Mouse (Mus musculus): ENCODE results near the gene Lcp2.

- TF ChIP-seq CTCF (IDR thresholded peaks at IDR 0.05; ENCODE audit: low read depth) (no peak), EP300 (optimal IDR thresholded peaks at IDR 0.05) (no peak)
Measured at GRCm38 (mm10) chr11:34050643-34051042, 3.9 kb downstream of the Lcp2 start.
